Mouse (Mus musculus) ES-CJ7 (cell line): ENCODE measurements at regions not wholly inside any gene's neighbourhood (a gene's known extent, or its start where the extent isn't known, plus 50 kb on each side); places are given as distances from the start of the nearest gene placed in this dataset.

Source experiments
- DNase-seq: peaks from one replicate; pipeline ENCODE4 v3.0.0; 2011; ENCODE audit warnings: low read depth, low spot score

GRCm38 (mm10) chr1:90454263-90454662 is 148.5 kb upstream of the Cops8 start:
- DNase-seq = no peak

DNA sequence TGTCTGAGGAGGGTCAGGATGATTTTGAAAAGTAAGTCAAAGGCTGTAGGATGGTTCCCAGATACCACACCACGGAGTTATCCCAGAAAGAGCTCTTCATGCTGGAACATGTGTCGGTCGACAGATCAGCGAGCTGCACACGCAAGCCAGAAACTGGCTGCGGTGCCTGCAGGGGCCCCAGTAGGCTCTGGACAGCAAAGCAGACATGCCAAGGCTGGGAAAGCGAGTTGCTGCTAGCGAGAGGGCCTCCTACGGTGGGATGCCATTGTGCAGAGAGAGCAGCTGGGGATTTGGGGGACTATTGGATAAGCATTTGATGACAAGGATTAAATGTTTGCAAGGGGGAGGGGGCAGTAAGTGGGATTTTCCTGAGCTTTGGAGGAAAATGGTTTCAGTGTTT is 145.4 kb upstream of the Cops8 start:
- DNase-seq = no peak

DNA sequence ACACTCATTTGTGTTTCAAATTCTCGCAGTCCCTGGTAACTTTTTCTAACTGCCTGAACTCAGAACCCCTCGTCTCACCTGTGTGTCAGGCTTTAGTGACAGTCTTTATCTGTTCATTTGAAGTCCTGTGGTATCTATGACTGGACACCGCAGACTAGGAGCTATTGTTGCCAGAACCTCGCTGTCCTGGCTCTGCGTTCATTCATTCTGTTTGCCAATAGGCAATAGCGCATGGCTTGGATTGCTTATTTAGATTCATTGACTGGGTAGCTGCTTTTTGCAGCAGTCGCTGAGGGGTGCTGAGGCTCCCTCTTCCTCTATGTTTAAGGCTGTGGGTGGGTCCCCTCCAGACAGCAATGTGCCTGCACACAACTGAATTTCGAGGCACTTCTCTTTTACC is 144.6 kb upstream of the Cops8 start:
- DNase-seq = no peak

DNA sequence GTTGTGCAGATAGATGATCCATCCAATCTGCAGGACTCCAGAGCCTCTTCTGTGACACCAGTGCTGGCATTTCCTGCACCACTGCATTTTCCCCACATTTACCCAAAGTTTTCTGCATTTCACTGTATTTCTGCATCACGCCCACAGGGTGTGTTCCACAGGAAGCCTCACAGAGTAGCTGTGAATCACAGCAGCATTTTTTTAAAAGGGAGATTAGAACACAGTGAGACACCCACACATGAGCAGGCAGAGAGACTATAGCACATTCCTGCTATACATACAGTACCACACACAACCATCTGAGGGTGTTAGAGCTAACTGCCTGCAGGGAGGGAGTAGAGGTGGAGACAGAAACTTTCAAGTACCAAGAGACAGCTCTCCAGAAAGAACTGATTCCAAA is 141.1 kb upstream of the Cops8 start:
- DNase-seq = no peak

- DNase-seq = no peak
Observed at GRCm38 (mm10) chr1:90463302-90463701, 139.5 kb upstream of the Cops8 start.

DNA sequence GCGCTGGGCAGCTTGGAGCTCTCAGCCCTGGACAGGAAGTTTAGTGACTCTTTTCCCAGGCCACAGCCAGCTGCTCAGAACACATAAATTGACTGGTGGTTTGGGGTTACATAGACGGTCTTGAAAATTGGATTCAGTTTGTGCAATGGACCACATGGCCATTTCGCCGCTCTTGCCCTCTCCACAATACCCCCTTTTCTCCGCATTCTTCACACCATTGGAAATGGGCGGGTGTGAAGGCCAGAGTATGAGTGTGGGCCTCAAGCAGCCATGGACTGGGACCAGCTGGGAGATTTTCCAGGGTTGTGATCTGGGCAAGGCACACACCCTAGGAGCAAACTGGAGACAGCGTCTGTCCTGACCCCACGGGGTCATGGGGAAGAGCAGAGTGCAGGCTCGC is 135.1 kb upstream of the Cops8 start:
- no peak for DNase-seq

DNA sequence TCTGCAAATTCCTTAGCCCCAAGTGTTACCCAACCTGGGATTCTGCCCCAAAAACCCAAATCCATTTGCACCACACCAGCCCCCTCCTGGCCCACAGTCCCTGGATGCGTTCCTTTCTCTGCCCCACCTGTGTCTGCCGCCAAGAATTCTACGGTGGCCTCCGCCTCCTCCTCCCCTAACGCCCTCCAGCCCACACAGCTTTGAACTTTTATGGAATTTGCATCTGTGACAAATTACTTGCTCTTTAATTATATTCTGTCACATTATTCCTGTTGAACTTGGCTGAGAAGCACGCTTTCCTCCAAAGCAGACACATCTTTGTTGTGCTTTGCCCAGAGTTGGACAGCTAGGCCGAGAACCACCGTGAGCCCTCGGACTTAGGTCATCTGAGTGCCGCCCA is 131.8 kb upstream of the Cops8 start:
- DNase-seq = no peak

GRCm38 (mm10) chr1:90471806-90472205 is 131.0 kb upstream of the Cops8 start:
- peak; percentile 58 for DNase-seq

DNA sequence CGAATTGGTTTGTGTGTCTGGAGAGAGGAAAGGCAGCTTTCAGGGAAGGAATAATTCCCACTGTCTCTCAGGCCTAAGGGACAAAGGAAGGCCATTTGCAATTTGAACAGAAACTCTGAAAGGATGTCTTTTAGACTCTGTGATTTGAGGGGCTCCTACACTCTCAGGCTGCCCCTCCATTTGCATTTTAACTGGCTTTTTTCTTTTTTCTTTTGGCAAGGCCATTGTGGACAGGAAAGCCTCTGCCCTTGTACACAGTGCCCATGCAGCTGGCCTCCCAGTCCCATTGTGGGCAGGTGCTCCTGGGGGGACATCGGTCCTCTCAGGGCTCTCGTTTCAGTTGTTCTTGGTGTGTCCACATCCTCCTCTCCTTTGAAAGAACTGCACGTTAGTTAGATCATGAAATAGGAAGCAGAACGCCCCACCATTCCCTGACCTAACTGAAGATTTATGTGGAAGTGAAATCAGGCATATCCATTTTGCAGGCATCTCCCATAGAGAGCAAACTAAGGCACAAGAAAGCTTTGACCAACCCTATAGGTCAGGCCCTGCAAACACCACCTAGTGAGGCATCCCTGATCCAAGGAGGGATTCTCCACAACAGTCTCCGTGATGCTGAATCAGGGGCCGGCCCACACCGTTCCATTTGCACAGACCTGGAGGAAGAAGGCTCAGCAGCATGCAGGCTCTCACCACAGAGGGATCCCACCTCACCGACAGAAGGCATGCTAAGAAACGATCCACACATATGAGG is 127.5 kb upstream of the Cops8 start:
- DNase-seq = no peak

- no peak for DNase-seq
Observed at GRCm38 (mm10) chr1:90476556-90477243, 126.1 kb upstream of the Cops8 start.

- DNase-seq = no peak
Observed at GRCm38 (mm10) chr1:90478839-90479238, 123.9 kb upstream of the Cops8 start.

DNA sequence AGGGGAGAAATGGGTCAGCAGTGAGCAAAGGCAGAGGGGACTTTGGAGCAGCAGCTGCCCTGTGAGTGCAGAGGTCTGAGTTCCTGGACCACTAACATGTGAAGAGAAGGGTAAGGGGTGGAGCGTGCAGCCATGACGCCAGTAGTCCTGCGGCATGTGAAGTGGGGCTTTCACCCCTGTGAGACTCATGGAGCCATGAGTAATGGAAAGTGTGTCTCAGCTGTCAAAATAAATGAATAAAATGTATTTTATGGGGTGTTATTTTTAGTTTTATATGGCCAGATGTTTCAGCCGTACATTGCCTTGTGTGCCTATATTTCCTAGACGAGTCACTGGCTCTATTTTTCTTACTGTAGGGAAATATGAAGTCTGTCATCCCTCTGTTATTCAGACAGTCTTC is 121.5 kb upstream of the Cops8 start:
- DNase-seq = no peak

DNA sequence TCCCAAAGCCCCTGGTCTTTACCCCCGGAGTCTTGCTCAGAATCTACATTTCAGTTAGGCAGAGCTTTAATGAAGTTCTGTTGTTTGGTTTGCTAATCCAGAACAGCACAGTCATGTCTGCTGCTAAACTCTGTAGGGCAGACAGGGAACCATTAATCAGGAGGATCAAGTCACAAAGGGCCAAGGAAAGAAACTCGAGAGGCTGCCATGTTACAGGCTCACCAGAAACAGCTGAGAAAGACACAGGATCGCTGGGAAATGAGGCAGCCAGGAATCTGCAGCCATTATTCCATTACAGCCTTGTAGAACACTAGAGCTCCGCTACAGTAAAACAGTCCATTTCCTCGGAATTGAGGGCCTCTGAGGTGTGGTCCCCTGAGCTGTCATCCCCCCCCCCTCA is 121.1 kb upstream of the Cops8 start:
- DNase-seq = no peak

DNA sequence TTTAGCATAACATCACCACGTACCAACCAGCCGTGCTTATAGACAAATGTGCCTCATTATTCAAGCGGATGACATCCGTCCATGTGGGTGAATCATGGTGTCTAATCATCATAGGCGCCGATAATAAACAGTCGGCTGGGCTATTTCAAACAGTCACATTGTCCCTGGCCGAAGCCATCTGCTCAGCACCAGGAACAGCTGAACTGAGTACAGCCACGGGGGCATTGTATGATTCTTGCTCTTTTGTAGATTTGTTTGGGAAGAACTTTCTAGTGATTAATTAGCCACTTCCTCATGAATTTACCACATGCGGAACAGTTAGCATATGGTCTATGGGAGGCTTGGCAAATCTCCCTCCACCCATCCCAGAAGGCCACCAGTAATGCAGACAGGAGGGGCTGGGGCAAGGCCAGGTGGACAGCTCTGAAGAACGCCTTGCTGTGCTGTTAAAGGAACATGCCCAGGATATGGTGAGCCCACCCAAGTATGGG is 116.4 kb upstream of the Cops8 start:
- DNase-seq = no peak

DNA sequence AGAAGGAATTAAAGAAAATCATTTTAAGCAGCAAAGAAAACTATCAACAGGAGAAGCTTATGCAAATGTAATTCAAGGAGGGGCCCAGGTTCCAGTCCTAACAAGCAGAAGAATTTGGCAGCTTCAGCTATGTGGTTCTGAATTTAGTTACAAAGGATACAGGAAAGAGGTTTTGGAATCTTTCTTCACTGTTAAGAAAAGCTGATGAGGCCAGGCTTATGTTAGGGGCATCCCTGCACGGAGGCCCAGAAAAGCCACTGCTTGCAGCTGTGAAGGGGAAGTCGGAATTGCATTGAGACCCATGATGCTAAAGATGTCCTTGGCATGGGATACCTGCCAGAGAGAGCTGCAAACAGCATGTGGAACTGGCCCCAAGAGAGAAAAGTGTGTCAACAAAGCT is 114.9 kb upstream of the Cops8 start:
- DNase-seq = no peak

DNA sequence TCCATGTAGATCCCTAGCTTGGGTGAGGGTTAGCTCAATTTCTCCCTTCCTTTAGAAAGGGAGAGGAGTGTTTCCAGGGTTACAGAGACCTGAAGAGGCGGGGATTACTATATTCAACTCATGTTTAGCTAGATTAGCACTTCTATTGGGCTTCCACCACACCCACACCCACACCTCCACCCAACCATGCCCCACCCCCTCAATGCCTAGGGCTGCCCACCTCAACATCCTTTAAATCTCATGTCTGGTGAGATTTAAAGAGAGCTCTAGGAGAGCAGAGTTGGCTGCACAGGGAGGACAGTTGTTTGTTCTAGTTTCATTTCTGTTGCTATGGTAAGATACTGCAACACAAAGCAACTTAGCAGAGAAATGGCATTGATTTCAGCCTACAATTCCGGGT is 113.8 kb upstream of the Cops8 start:
- DNase-seq = peak; percentile 48

DNA sequence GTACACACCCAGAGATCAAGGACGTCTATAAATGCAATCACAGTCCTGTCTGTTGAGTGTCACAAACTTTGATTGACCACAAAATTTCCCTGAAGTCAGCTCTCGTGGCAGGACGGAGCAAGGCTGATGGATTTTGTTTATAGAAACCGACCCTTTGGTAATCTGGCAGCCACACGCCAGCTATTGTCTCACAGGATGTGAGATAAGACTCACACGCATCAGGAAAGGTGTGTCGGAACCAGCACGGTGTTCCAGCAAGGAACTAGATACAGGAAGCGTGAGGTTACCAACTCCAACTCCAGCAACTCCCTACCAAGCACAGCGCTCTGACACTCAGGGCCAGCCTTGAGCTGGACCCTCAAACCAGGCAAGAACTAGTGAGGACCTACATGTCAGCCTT is 112.4 kb upstream of the Cops8 start:
- no peak for DNase-seq

DNA sequence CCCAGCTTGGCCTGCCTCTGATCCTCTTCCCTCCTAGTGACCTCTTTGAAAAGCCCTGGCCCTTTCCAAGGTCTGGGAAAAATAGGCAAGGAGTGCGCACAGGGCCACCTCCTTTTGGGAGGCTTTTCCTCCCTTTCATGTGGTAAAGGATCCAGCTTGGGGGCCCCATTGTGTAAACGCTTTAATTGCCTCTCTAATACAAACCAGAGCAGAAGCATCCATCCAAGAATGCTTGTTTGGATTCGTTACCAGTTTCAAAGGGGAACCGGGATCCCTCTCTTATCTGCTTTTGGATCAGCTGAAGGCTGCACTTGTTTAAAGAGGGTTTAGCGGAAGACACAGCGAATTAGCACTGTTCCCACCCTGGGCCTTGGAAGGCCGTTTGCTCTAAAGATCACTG is 109.3 kb upstream of the Cops8 start:
- peak; percentile 36 for DNase-seq

DNA sequence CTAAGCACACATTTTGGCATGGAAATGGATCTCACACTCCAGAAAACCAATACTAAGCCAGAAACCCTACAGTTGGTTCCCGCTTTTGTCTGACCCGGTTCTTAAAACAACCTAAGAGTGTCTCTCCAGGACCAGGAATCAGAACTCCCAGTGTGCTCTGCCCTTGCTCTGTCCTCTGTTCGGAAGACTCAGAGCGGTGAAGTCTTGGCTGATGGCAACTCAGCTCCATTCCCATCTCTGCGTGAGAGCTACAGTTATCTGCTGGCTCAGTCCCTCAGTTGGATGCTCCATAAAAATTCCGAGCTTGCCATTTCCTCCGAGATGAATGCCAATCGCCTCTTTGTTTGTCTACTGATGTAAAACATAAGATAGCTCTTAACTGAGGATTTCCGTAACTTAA is 107.6 kb upstream of the Cops8 start:
- DNase-seq = no peak

GRCm38 (mm10) chr1:90497568-90497967 is 105.2 kb upstream of the Cops8 start:
- no peak for DNase-seq

DNA sequence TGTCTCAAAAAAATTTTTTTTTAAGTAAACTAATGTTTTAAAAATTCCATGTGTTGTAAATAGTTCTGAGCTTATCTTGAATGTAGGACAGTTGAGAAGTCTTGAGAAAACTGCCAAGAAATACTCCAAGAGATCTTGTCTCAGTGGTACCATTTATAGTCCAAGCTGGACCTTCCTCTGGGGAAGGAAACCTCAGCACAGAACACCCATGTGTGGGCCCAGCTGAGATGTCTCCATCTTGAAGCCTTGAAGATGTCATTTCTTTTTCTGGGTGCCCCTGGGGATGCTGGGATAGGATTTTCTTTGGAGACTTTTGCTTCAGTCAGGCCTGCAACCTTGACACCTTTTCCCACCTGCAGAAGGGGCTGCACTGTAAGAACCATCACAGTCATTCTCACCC is 101.4 kb upstream of the Cops8 start:
- no peak for DNase-seq

DNA sequence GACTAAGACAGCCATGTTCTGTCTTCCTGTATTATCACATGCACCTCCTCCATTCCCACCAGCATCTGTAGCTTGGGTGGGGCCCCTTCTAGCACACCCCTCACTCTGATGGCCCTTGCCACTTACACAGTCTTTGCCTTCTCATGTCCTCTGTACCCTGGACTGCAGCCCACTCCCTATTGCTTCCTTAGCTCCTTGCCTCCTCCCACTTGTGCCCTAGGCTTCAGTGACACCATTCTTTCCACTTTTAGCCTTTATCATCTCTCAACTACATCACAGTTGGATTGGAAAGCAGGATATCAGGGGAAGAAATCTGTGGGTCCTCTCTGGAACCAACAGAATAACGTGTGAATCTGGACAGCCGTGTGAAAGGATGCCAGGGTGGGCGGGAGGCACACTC is 100.4 kb upstream of the Cops8 start:
- DNase-seq = no peak

DNA sequence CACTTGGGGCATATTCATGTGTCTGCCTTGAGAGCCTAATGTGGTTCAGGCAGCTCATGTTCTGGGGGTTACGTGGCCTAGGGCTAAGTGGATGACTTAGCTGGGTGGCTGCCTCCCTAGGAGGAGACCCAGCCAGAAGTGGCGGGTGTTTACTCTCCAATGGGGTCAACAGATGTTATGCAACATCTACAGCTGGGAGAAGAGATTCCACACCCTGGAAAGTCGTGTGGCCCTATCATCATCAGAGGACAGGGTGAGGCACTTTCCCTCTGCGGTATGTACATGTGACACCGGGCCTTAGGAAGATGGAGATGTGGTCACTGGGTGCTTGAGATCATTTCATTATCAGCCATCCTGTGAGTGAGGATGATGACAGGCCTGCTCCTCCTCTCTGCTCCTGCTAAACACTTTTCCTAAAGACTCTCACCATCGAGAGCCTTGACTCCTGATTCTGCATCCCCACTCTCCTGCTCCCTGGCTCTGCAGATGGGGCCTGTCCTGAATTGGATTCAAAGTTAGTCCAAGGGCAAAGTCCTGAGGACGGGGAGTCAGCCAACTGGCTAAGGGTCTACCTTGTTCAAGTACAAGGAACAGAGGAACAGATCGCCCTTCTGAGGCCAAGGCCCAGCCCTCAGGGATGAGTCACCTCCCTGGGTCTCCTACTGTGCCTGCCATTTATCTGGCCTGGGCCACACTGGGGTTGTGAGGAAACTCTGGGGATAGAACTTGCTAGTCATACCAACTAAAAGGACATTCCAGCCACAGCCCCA is 99.8 kb upstream of the Cops8 start:
- DNase-seq = no peak
